Mouse (Mus musculus): ENCODE data around the gene Utp4. TPM values are rescaled to one million over a fixed set of nuclear protein-coding genes. Genes with fewer than 3 reads are reported as not detected.
A peak's percentile ranks its signal among the peaks of the same experiment; 100 is the strongest.

Gene Utp4
- polyA plus RNA-seq, 1 experiment from 2014 or later: 59.2 TPM

- Histone ChIP-seq H3K9me3 (replicated peaks; ENCODE audit: low read length) (no peaks in the 10 kb centered on the region), H3K27ac (peak overlapping the region; percentile 96), H3K27me3 (ENCODE audit: insufficient read depth, low read length) (no peaks in the 10 kb centered on the region), H3K4me2 (ENCODE audit: low read length) (peak overlapping the region; percentile 70), H3K4me3 (replicated peaks; ENCODE audit: low read depth, low read length) (peak overlapping the region; percentile 65), H3K9ac (ENCODE audit: low read depth, low read length) (peak overlapping the region; percentile 96), H3K4me1 (replicated peaks; ENCODE audit: insufficient read depth, low read length) (peaks cover 10% of the 10 kb centered on the region; the same call in 1 of the 2 replicates), H3K36me3 (ENCODE audit: insufficient read depth, low read length) (peaks cover 5% of the 10 kb centered on the region; the same call in 1 of the 2 replicates)
- TF ChIP-seq CTCF (IDR thresholded peaks at IDR 0.05; ENCODE audit: low read depth): no peak
- DNase-seq (ENCODE audit: low spot score) (peak; percentile 64), ATAC-seq (replicated peaks; ENCODE audit: low FRiP score, low read depth) (peak; percentile 72)
- WGBS: under 1% methylated on average over 56 of the region's 57 CpGs
Observed at GRCm38 (mm10) chr8:106892806-106893451, 507 bp upstream of the Utp4 start.

- Histone ChIP-seq H3K27me3 (ENCODE audit: insufficient read depth, low read length) (no peaks in the 10 kb centered on the region), H3K4me1 (replicated peaks; ENCODE audit: insufficient read depth, low read length) (no peaks in the 10 kb centered on the region), H3K9ac (ENCODE audit: low read depth, low read length) (no peak overlapping the region), H3K4me3 (replicated peaks; ENCODE audit: low read depth, low read length) (no peak overlapping the region), H3K4me2 (ENCODE audit: low read length) (no peak overlapping the region), H3K36me3 (ENCODE audit: insufficient read depth, low read length) (peaks cover 34% of the 10 kb centered on the region; the same call in 1 of the 2 replicates), H3K9me3 (replicated peaks; ENCODE audit: low read length) (no peaks in the 10 kb centered on the region), H3K27ac (no peak overlapping the region)
- DNase-seq (ENCODE audit: low spot score): no peak
- 90% methylated on average over 5 of the region's 5 CpGs for WGBS
- no peak for ATAC-seq (replicated peaks; ENCODE audit: low FRiP score, low read depth)
- TF ChIP-seq CTCF (IDR thresholded peaks at IDR 0.05; ENCODE audit: low read depth): no peak
Observed at GRCm38 (mm10) chr8:106899473-106899872, 6.0 kb downstream of the Utp4 start.

GRCm38 (mm10) chr8:106905727-106906480, 12.5 kb downstream of the Utp4 start:
- TF ChIP-seq CTCF (IDR thresholded peaks at IDR 0.05; ENCODE audit: low read depth): peak; percentile 71
- H3K4me1 ChIP-seq (replicated peaks; ENCODE audit: insufficient read depth, low read length): no peaks in the 10 kb centered on the region
- H3K9ac ChIP-seq (ENCODE audit: low read depth, low read length): no peak overlapping the region
- no peaks in the 10 kb centered on the region for H3K9me3 ChIP-seq (replicated peaks; ENCODE audit: low read length)
- no peaks in the 10 kb centered on the region for H3K27me3 ChIP-seq (ENCODE audit: insufficient read depth, low read length)
- peak; percentile 74 for DNase-seq (ENCODE audit: low spot score)
- H3K27ac ChIP-seq: no peak overlapping the region
- H3K4me3 ChIP-seq (replicated peaks; ENCODE audit: low read depth, low read length): no peak overlapping the region
- H3K36me3 ChIP-seq (ENCODE audit: insufficient read depth, low read length): peaks cover 50% of the 10 kb centered on the region
- 90% methylated on average over 17 of the region's 17 CpGs for WGBS
- ATAC-seq (replicated peaks; ENCODE audit: low FRiP score, low read depth): no peak
- no peak overlapping the region for H3K4me2 ChIP-seq (ENCODE audit: low read length)

- TF ChIP-seq CTCF (IDR thresholded peaks at IDR 0.05; ENCODE audit: low read depth): no peak
- Histone ChIP-seq H3K27ac (no peak overlapping the region), H3K9ac (ENCODE audit: low read depth, low read length) (no peak overlapping the region), H3K36me3 (ENCODE audit: insufficient read depth, low read length) (peaks cover 52% of the 10 kb centered on the region), H3K27me3 (ENCODE audit: insufficient read depth, low read length) (no peaks in the 10 kb centered on the region), H3K9me3 (replicated peaks; ENCODE audit: low read length) (no peaks in the 10 kb centered on the region), H3K4me3 (replicated peaks; ENCODE audit: low read depth, low read length) (no peak overlapping the region), H3K4me1 (replicated peaks; ENCODE audit: insufficient read depth, low read length) (no peaks in the 10 kb centered on the region), H3K4me2 (ENCODE audit: low read length) (no peak overlapping the region)
- DNase-seq (ENCODE audit: low spot score) (no peak), ATAC-seq (replicated peaks; ENCODE audit: low FRiP score, low read depth) (no peak)
- WGBS: 90% methylated on average over 6 of the region's 6 CpGs
Observed at GRCm38 (mm10) chr8:106906635-106907034, 13.2 kb downstream of the Utp4 start.

- H3K27me3 ChIP-seq (ENCODE audit: insufficient read depth, low read length): no peaks in the 10 kb centered on the region
- H3K4me1 ChIP-seq (replicated peaks; ENCODE audit: insufficient read depth, low read length): no peaks in the 10 kb centered on the region
- no peak overlapping the region for H3K4me2 ChIP-seq (ENCODE audit: low read length)
- H3K4me3 ChIP-seq (replicated peaks; ENCODE audit: low read depth, low read length): no peak overlapping the region
- ATAC-seq (replicated peaks; ENCODE audit: low FRiP score, low read depth) (no peak), DNase-seq (ENCODE audit: low spot score) (no peak)
- no peak overlapping the region for H3K27ac ChIP-seq
- H3K9me3 ChIP-seq (replicated peaks; ENCODE audit: low read length): no peaks in the 10 kb centered on the region
- TF ChIP-seq CTCF (IDR thresholded peaks at IDR 0.05; ENCODE audit: low read depth): no peak
- 79% methylated on average over 6 of the region's 6 CpGs for WGBS
- H3K9ac ChIP-seq (ENCODE audit: low read depth, low read length): no peak overlapping the region
- peaks cover 57% of the 10 kb centered on the region for H3K36me3 ChIP-seq (ENCODE audit: insufficient read depth, low read length)
Observed at GRCm38 (mm10) chr8:106907450-106907849, 14.0 kb downstream of the Utp4 start.

GRCm38 (mm10) chr8:106908291-106908690, 14.9 kb downstream of the Utp4 start:
- H3K4me1 ChIP-seq (replicated peaks; ENCODE audit: insufficient read depth, low read length): no peaks in the 10 kb centered on the region
- no peak for ATAC-seq (replicated peaks; ENCODE audit: low FRiP score, low read depth)
- H3K9ac ChIP-seq (ENCODE audit: low read depth, low read length): no peak overlapping the region
- no peaks in the 10 kb centered on the region for H3K27me3 ChIP-seq (ENCODE audit: insufficient read depth, low read length)
- no peak overlapping the region for H3K27ac ChIP-seq
- H3K36me3 ChIP-seq (ENCODE audit: insufficient read depth, low read length): peaks cover 59% of the 10 kb centered on the region
- DNase-seq (ENCODE audit: low spot score): no peak
- H3K4me2 ChIP-seq (ENCODE audit: low read length): no peak overlapping the region
- no peak overlapping the region for H3K4me3 ChIP-seq (replicated peaks; ENCODE audit: low read depth, low read length)
- no peaks in the 10 kb centered on the region for H3K9me3 ChIP-seq (replicated peaks; ENCODE audit: low read length)
- no peak for TF ChIP-seq CTCF (IDR thresholded peaks at IDR 0.05; ENCODE audit: low read depth)
- WGBS: 66% methylated on average over 7 of the region's 7 CpGs
